Mouse (Mus musculus) forebrain, postnatal 0 days (tissue): ENCODE results near the gene Liph. TPM values are rescaled to one million over a fixed set of nuclear protein-coding genes. Genes with fewer than 3 reads are reported as not detected.
"Not testable (repeated sequence)": the region's sequence is repeated elsewhere in the genome, so short reads cannot be mapped to it uniquely, and the experiment has no call there.

Experiments used
- ATAC-seq: fragments of 200-750 bp; cut with Nextera tagmentation; 2 replicates; pipeline ENCODE4 v1.8.0; 2017; ENCODE audit warnings: mild to moderate bottlenecking, moderate library complexity
- DNase-seq: peaks from one replicate; pipeline ENCODE4 v3.0.0-alpha.2; 2015
- H3K27ac ChIP-seq: fragments of 300-500 bp; sonication (generic); 2 replicates; pipeline ENCODE4 v1.5.1; 2014; ENCODE audit warnings: low read depth, mild to moderate bottlenecking, antibody characterized with exemption, low read length, moderate library complexity, mixed read lengths
- H3K27me3 ChIP-seq: fragments of 300-500 bp; sonication (generic); 2 replicates; pipeline ENCODE4 v1.6.1; 2014; ENCODE audit warnings: mild to moderate bottlenecking, low read length, mixed read lengths; ENCODE audit not compliant: insufficient read depth
- H3K36me3 ChIP-seq: fragments of 300-500 bp; sonication (generic); 2 replicates; pipeline ENCODE4 v1.6.1; 2014; ENCODE audit warnings: mild to moderate bottlenecking, moderate library complexity; ENCODE audit not compliant: insufficient read depth
- H3K4me1 ChIP-seq: fragments of 300-500 bp; sonication (generic); 2 replicates; pipeline ENCODE4 v1.6.1; 2014; ENCODE audit warnings: antibody characterized with exemption; ENCODE audit not compliant: insufficient read depth
- H3K4me2 ChIP-seq: fragments of 300-500 bp; sonication (generic); 2 replicates; pipeline ENCODE4 v1.6.1; 2014; ENCODE audit warnings: low read depth, mild to moderate bottlenecking, moderate library complexity
- H3K4me3 ChIP-seq: fragments of 300-500 bp; sonication (generic); 2 replicates; pipeline ENCODE4 v1.5.1; 2014; ENCODE audit warnings: low read depth, low read length, mixed read lengths
- H3K9ac ChIP-seq: fragments of 300-500 bp; sonication (generic); 2 replicates; pipeline ENCODE4 v1.6.1; 2014; ENCODE audit warnings: mild to moderate bottlenecking
- H3K9me3 ChIP-seq: fragments of 300-500 bp; sonication (generic); 2 replicates; pipeline ENCODE4 v1.6.1; 2016; ENCODE audit warnings: low read length
- CTCF ChIP-seq: sonication (generic); IDR thresholded peaks from 2 replicates; pipeline ENCODE4 v1.5.1; 2016; ENCODE audit warnings: antibody characterized with exemption, control low read depth, low read depth
- WGBS: fragments of 180-500 bp; shearing (Covaris S2); extraction: QIAGEN DNeasy Blood & Tissue Kit; methylation state at CpG from one replicate; pipeline ENCODE4 v1.1.7; 2014; 5-methylcytosine and 5-hydroxymethylcytosine counted together
- polyA plus RNA-seq: library from polyadenylated mRNA; unstranded; fragments of >200 nt; fragmentation: Nextera tagmentation; extraction: Ambion mirVana; gene quantifications from 2 replicates; pipeline ENCODE4 v1.2.1, GENCODE M21; 2015
- total RNA-seq: library from RNA; depleted of rRNA; stranded (reverse); fragments of >200 nt; gene quantifications from 2 replicates; pipeline ENCODE4 v1.2.3, GENCODE M21; 2014

Liph gene
- total and polyA plus RNA-seq, 2 experiments from 2014 or later = 0.43 to 0.64 TPM

DNA sequence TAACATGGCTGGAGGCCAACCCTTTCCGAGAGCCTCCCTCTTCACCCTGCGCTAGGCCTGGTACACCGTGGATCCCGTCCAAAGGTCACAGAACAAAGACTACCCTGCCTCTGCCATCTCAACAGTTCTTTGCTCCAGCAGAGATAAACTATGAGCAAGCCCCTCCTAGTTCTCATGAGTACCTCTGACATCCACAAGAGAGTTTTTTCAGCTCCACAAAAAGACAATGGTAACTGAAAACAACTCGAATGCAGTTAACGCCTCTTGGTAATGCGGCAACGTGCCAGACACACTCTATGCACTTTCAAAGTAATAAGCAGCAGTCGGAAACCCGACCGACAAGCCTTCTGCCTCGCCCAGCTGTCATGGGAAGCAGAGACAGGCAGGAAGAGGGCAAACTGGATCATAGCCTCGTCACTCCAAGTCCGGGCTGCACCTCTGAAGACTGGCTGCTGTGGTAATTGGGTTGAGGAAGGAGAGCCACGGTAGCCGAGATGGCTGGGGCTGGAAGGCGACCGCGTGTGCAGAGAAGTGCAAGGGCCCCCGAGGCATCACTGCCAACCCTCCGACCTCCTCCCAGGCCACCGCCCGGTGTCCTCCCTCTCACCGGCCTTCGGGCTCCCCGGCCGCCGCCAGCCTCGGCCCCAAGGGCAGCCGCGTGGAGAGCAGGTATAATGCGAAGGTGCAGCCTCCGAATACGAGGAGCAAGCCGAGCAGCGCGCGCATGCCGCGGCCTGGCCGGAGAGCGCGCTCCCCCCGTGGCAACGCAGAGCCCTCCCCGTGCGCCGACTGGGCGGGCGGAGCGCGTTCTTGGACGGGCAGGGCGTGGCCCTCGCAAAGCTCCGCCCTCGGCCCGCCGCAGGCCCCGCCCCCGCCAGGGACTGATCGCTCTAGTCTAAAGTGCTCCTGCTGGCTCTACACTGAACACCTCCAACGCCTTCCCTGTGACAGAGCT is 48.4 kb downstream of the Liph start, which contains the start of gene Tmem41a:
Gene Tmem41a, minus strand, starts transcription at position 792 of the 955 bp plus-strand sequence.
- ATAC-seq = peak; percentile 98
- peak within 1 kb of the TSS; percentile 75 for H3K9ac ChIP-seq
- peaks cover 7% of the 10 kb centered on the region for H3K4me1 ChIP-seq
- H3K4me2 ChIP-seq = peak within 1 kb of the TSS; percentile 87
- no peaks in the 10 kb centered on the region for H3K9me3 ChIP-seq
- H3K4me3 ChIP-seq = peak within 1 kb of the TSS; percentile 74
- 3% methylated on average over 63 of the region's 63 CpGs for WGBS
- H3K27ac ChIP-seq = peak within 1 kb of the TSS; percentile 74; the same call in 1 of the 2 replicates
- H3K27me3 ChIP-seq = no peaks in the 10 kb centered on the region
- peak; percentile 87 for DNase-seq
- no peak for TF ChIP-seq CTCF
- H3K36me3 ChIP-seq = no peaks in the 10 kb centered on the region

DNA sequence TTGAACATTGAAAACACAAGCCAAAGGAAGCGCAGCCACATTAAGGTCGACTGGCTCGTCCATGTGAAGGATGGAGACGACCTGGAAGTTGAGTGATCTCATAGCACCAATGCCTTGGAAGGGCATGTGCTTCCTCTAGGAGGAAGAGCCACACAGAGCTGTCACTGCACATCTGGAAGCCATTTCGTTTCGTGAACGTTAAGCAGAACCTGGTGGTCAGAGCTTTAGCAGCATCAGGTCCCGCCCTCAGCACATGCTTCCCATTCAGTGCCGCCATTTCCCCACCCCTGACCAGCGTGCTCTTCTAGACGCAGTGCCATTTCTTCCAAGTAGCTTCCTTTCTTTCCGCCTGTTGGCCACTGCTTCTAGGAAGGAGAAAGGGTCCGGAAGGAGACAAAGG is 67.0 kb downstream of the Liph start:
- H3K27me3 ChIP-seq = no peaks in the 10 kb centered on the region
- H3K9me3 ChIP-seq = no peaks in the 10 kb centered on the region
- TF ChIP-seq CTCF = no peak
- 92% methylated on average over 13 of the region's 13 CpGs for WGBS
- no peak overlapping the region for H3K4me3 ChIP-seq
- H3K9ac ChIP-seq = no peak overlapping the region
- H3K36me3 ChIP-seq = peaks cover 53% of the 10 kb centered on the region
- DNase-seq (no peak), ATAC-seq (no peak)
- no peak overlapping the region for H3K27ac ChIP-seq
- no peaks in the 10 kb centered on the region for H3K4me1 ChIP-seq
- H3K4me2 ChIP-seq = no peak overlapping the region

DNA sequence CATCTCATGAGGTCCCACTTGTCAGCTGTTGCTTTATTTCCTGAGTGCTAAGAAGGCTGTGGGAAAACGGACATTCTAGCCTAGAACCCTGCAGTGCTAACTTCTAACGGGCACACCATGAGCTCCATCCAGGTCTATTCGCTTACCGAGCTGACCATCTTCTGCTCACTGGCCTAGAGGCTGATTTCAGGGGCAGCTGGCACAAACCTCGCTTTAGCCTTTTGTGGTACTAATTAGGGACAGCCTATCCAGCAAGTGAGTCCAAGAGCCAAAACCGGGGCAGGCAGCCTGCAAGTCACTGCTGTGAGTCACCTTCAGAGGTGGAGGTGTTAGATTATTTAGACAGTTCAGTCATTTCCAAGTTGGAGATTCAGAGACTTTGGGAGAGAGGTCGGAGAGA is 78.8 kb downstream of the Liph start:
- Histone ChIP-seq H3K9me3 (no peaks in the 10 kb centered on the region), H3K4me3 (no peak overlapping the region)
- WGBS = 64% methylated on average over 7 of the region's 7 CpGs

DNA sequence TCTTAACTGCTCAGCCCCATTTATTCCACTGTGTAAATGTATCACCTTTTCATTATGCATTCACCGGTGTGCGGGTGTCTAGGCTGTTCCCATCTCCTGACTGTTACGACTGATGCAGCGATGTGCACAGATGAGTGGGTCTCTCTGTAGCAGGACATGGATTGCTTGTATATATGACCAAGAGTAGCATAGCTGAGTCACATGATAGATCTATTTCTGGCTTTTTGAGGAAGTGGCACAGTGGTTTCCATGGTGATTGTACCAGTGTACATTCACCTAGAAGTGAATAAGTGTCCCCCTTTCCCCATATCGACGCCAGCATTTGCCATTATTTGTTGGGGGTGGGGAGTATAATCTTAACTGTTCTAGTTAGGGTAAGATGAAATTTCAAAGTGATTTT is 82.1 kb downstream of the Liph start:
- ATAC-seq = peak; percentile 68
- H3K4me3 ChIP-seq = no peak overlapping the region
- no peak overlapping the region for H3K9ac ChIP-seq
- H3K36me3 ChIP-seq = peaks cover 37% of the 10 kb centered on the region
- DNase-seq = peak; percentile 10
- H3K27ac ChIP-seq = no peak overlapping the region
- TF ChIP-seq CTCF = no peak
- WGBS = 82% methylated on average over 6 of the region's 6 CpGs
- H3K4me1 ChIP-seq = no peaks in the 10 kb centered on the region
- H3K4me2 ChIP-seq = no peak overlapping the region
- H3K27me3 ChIP-seq = no peaks in the 10 kb centered on the region
- H3K9me3 ChIP-seq = no peaks in the 10 kb centered on the region

More for the DNA sequence above, 78.8 kb downstream of the Liph start:
- Histone ChIP-seq H3K4me2 (no peak overlapping the region), H3K27me3 (no peaks in the 10 kb centered on the region), H3K4me1 (no peaks in the 10 kb centered on the region), H3K9ac (no peak overlapping the region), H3K27ac (no peak overlapping the region), H3K36me3 (peaks cover 29% of the 10 kb centered on the region)
- ATAC-seq (no peak), DNase-seq (no peak)
- TF ChIP-seq CTCF = no peak

DNA sequence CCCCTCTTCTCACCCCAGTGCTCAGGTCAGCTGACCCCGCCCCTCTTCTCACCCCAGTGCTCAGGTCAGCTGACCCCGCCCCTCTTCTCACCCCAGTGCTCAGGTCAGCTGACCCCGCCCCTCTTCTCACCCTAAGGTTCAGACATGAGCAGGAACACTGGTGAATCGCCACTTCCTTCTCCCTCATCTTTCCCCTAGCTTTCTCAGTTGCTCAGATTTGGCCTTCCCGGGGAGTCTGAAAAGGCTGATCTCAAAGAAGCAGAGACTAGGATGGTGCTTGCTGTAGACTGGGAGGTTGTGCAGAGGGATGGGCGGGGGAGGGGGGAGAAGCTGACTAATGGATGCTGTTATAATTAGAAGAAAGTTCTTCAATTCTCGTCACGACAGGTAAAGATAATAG is 86.6 kb downstream of the Liph start:
- H3K9ac ChIP-seq, H3K27ac ChIP-seq, H3K4me3 ChIP-seq, H3K4me2 ChIP-seq, DNase-seq, H3K4me1 ChIP-seq, H3K27me3 ChIP-seq, ATAC-seq, H3K9me3 ChIP-seq: not testable (repeated sequence)
- peaks cover 37% of the 10 kb centered on the region for H3K36me3 ChIP-seq
- WGBS = 33% methylated on average over 6 of the region's 8 CpGs

DNA sequence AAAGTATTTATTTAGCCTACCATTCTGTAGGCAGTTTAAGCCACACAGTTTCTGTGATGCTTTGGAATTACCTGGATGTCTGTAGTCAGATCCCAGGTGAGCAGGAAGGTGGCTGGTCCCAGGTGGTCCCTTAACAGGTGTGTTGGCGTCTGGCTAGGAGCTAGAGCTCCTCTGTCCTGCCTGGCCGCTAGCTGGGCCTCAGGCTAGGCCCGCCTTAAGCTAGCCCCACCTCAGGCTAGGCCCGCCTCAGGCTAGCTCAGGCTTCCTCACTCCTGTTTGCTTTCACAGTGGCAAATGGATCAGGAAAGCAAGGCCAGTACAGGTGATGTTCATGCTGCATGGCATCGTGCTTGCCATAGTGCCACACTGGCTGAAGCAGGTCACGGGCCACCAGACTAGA is 88.6 kb downstream of the Liph start:
- H3K9ac ChIP-seq = no peak overlapping the region
- no peak overlapping the region for H3K4me2 ChIP-seq
- no peaks in the 10 kb centered on the region for H3K9me3 ChIP-seq
- ATAC-seq (no peak), DNase-seq (no peak)
- H3K4me3 ChIP-seq = no peak overlapping the region
- H3K27ac ChIP-seq = no peak overlapping the region
- TF ChIP-seq CTCF = no peak
- H3K27me3 ChIP-seq = no peaks in the 10 kb centered on the region
- H3K4me1 ChIP-seq = no peaks in the 10 kb centered on the region
- WGBS = 93% methylated on average over 6 of the region's 6 CpGs
- peaks cover 29% of the 10 kb centered on the region for H3K36me3 ChIP-seq

DNA sequence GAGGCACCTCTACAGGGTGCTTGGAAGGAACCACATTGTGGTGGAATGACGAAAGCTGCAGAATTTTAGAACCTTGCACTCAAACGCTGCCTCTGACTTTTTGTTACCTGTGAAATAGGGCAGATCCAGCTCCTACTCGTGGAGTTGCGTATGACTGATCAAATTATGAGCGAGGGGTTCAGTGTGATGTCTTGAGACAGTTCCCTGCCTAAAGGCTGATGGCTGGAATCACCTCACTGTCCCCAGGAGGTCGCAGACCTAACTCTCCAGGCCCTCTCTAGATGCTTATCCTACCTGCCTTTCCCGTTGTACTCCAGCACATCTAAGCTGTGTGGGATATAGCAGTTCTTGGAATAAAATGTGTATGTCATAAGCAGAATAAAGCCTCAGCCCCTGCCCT is 89.5 kb downstream of the Liph start:
- peaks cover 27% of the 10 kb centered on the region for H3K36me3 ChIP-seq

More for the DNA sequence above, 89.5 kb downstream of the Liph start:
- TF ChIP-seq CTCF = no peak
- 91% methylated on average over 7 of the region's 7 CpGs for WGBS
- Histone ChIP-seq H3K9me3 (no peaks in the 10 kb centered on the region), H3K9ac (no peak overlapping the region), H3K4me1 (no peaks in the 10 kb centered on the region), H3K27ac (no peak overlapping the region), H3K4me2 (no peak overlapping the region), H3K27me3 (no peaks in the 10 kb centered on the region), H3K4me3 (no peak overlapping the region)
- DNase-seq (no peak), ATAC-seq (no peak)
